Mouse (Mus musculus) myocyte (in vitro differentiated cells): Measurements from ENCODE around the gene Defb20. TPM values are rescaled to one million over a fixed set of nuclear protein-coding genes. Genes with fewer than 3 reads are reported as not detected.
"Not testable (repeated sequence)": the region's sequence is repeated elsewhere in the genome, so short reads cannot be mapped to it uniquely, and the experiment has no call there.

Experiments used
- H3K27me3 ChIP-seq: one replicate; pipeline ENCODE4 v1.6.1; 2011; ENCODE audit not compliant: control insufficient read depth, insufficient read depth, insufficient read length
- H3K36me3 ChIP-seq: one replicate; pipeline ENCODE4 v1.6.1; 2011; ENCODE audit not compliant: control insufficient read depth, insufficient read depth
- H3K4me2 ChIP-seq: one replicate; pipeline ENCODE4 v1.6.1; 2011; ENCODE audit warnings: low read depth, control low read depth
- H3K4me3 ChIP-seq: one replicate; pipeline ENCODE4 v1.5.1; 2011; ENCODE audit warnings: mild to moderate bottlenecking, control low read depth, moderate library complexity
- H3K79me2 ChIP-seq: one replicate; pipeline ENCODE4 v1.6.1; 2011; ENCODE audit not compliant: control insufficient read depth, insufficient read depth
- H3ac ChIP-seq: one replicate; pipeline ENCODE4 v1.6.1; 2011; ENCODE audit not compliant: control insufficient read depth, insufficient read length
- CEBPB ChIP-seq: IDR thresholded peaks from 2 replicates; pipeline ENCODE4 v1.6.1; 2011; ENCODE audit warnings: mild to moderate bottlenecking, moderate library complexity; ENCODE audit not compliant: poor library complexity, insufficient read depth, severe bottlenecking
- E2F4 ChIP-seq: IDR thresholded peaks from one replicate; pipeline ENCODE4 v1.6.1; 2011; ENCODE audit warnings: mild to moderate bottlenecking, control low read depth, moderate library complexity; ENCODE audit not compliant: insufficient read depth
- MAX ChIP-seq: IDR thresholded peaks from one replicate; pipeline ENCODE4 v1.6.1; 2011; ENCODE audit warnings: low read depth, mild to moderate bottlenecking, control low read depth
- MYOD1 ChIP-seq, 3 experiments: IDR thresholded peaks; one replicate each; pipeline ENCODE4 v1.6.1; 2011; ENCODE audit warnings: control low read depth in 2 of 3, low read depth in 2 of 3, mild to moderate bottlenecking in 2 of 3, moderate library complexity in 1 of 3; ENCODE audit not compliant: insufficient read length in 2 of 3, control insufficient read depth in 1 of 3
- MYOG ChIP-seq, 3 experiments: IDR thresholded peaks; one replicate each; pipeline ENCODE4 v1.6.1; 2011; ENCODE audit warnings: control low read depth in 2 of 3, low read depth in 2 of 3, mild to moderate bottlenecking in 2 of 3; ENCODE audit not compliant: insufficient read length in 2 of 3, control insufficient read depth in 1 of 3, insufficient read depth in 1 of 3
- POLR2A ChIP-seq: IDR thresholded peaks from one replicate; pipeline ENCODE4 v1.6.1; 2011; ENCODE audit warnings: low read depth, mild to moderate bottlenecking, control low read depth, moderate library complexity; ENCODE audit not compliant: insufficient read length
- POLR2AphosphoS2 ChIP-seq: IDR thresholded peaks from one replicate; pipeline ENCODE4 v1.6.1; 2011; ENCODE audit warnings: low read depth, control low read depth; ENCODE audit not compliant: insufficient read length
- REST ChIP-seq: IDR thresholded peaks from one replicate; pipeline ENCODE4 v1.6.1; 2011; ENCODE audit warnings: mild to moderate bottlenecking, control low read depth, moderate library complexity; ENCODE audit not compliant: insufficient read depth, insufficient read length
- SRF ChIP-seq: IDR thresholded peaks from one replicate; pipeline ENCODE4 v1.6.1; 2011; ENCODE audit warnings: low read depth; ENCODE audit not compliant: control insufficient read depth, insufficient read length
- TCF12 ChIP-seq: IDR thresholded peaks from one replicate; pipeline ENCODE4 v1.6.1; 2011; ENCODE audit warnings: mild to moderate bottlenecking, control low read depth; ENCODE audit not compliant: poor library complexity, insufficient read depth, severe bottlenecking
- TCF3 ChIP-seq: IDR thresholded peaks from one replicate; pipeline ENCODE4 v1.6.1; 2011; ENCODE audit warnings: low read depth, control low read depth; ENCODE audit not compliant: insufficient read length
- USF1 ChIP-seq: IDR thresholded peaks from one replicate; pipeline ENCODE4 v1.6.1; 2011; ENCODE audit warnings: low read depth, mild to moderate bottlenecking, control low read depth, moderate library complexity
- polyA plus RNA-seq: library from polyadenylated mRNA; unstranded; fragments of >200 nt; fragmentation: generic; extraction: Trizol; gene quantifications from one replicate; pipeline ENCODE4 v1.2.1, GENCODE M21; 2012; ENCODE audit warnings: missing spikeins

Defb20 gene
- polyA plus RNA-seq, result not detected

- no peaks in the 10 kb centered on the region for H3K36me3 ChIP-seq
- H3K4me2 ChIP-seq, result no peak within 1 kb of the TSS
- H3ac ChIP-seq, result no peak within 1 kb of the TSS
- H3K79me2 ChIP-seq, result no peaks in the 10 kb centered on the region
- TF ChIP-seq MYOD1 (IDR thresholded peaks at IDR 0.05; ENCODE audit: control insufficient read depth in 1 of 3, insufficient read length in 2 of 3, low read depth in 2 of 3), result no peak
- no peak for TF ChIP-seq E2F4
- no peak for TF ChIP-seq POLR2AphosphoS2
- TF ChIP-seq MYOG (IDR thresholded peaks at IDR 0.05; ENCODE audit: control insufficient read depth in 1 of 3, insufficient read depth in 1 of 3, insufficient read length in 2 of 3, low read depth in 2 of 3), result no peak
- no peak for TF ChIP-seq TCF12
- no peak within 1 kb of the TSS for H3K4me3 ChIP-seq
- H3K27me3 ChIP-seq, result no peaks in the 10 kb centered on the region
These were observed at the start of gene Defb20 for GRCm38 (mm10) chr2:152476763-152477162. Gene Defb20 (plus strand): TSS chr2:152477063.

GRCm38 (mm10) chr2:152427493-152427892 is 49.4 kb upstream of the Defb20 start:
- H3K79me2 ChIP-seq, result no peaks in the 10 kb centered on the region
- H3K4me3 ChIP-seq, result no peak overlapping the region
- H3K36me3 ChIP-seq, result no peaks in the 10 kb centered on the region
- peaks cover 5% of the 10 kb centered on the region for H3K27me3 ChIP-seq
- H3ac ChIP-seq, result no peak overlapping the region
- H3K4me2 ChIP-seq, result no peak overlapping the region
- TF ChIP-seq USF1 (no peak), POLR2A (no peak)

GRCm38 (mm10) chr2:152428481-152428880 is 48.4 kb upstream of the Defb20 start:
- not testable (repeated sequence) for H3K79me2 ChIP-seq, H3K36me3 ChIP-seq, H3K4me3 ChIP-seq, H3ac ChIP-seq, H3K4me2 ChIP-seq
- peaks cover 11% of the 10 kb centered on the region for H3K27me3 ChIP-seq

GRCm38 (mm10) chr2:152436405-152436901 is 40.4 kb upstream of the Defb20 start:
- Histone ChIP-seq H3ac (no peak overlapping the region), H3K4me3 (no peak overlapping the region), H3K36me3 (no peaks in the 10 kb centered on the region), H3K27me3 (peaks cover 17% of the 10 kb centered on the region), H3K79me2 (no peaks in the 10 kb centered on the region), H3K4me2 (no peak overlapping the region)
- TF ChIP-seq MYOD1 (IDR thresholded peaks at IDR 0.05; ENCODE audit: control insufficient read depth in 1 of 3, insufficient read length in 2 of 3, low read depth in 2 of 3) (no peak), SRF (no peak), USF1 (no peak), MYOG (IDR thresholded peaks at IDR 0.05; ENCODE audit: control insufficient read depth in 1 of 3, insufficient read depth in 1 of 3, insufficient read length in 2 of 3, low read depth in 2 of 3) (no peak), TCF12 (no peak), POLR2A (no peak), MAX (no peak), POLR2AphosphoS2 (no peak), TCF3 (no peak), E2F4 (no peak), CEBPB (no peak)

- H3ac ChIP-seq, result no peak overlapping the region
- H3K79me2 ChIP-seq, result no peaks in the 10 kb centered on the region
- TF ChIP-seq MYOG (IDR thresholded peaks at IDR 0.05; ENCODE audit: control insufficient read depth in 1 of 3, insufficient read depth in 1 of 3, insufficient read length in 2 of 3, low read depth in 2 of 3) (no peak), MAX (no peak), USF1 (no peak), REST (no peak), POLR2AphosphoS2 (no peak), TCF12 (no peak), TCF3 (no peak), MYOD1 (IDR thresholded peaks at IDR 0.05; ENCODE audit: control insufficient read depth in 1 of 3, insufficient read length in 2 of 3, low read depth in 2 of 3) (no peak)
- no peaks in the 10 kb centered on the region for H3K36me3 ChIP-seq
- no peak overlapping the region for H3K4me3 ChIP-seq
- H3K27me3 ChIP-seq, result peaks cover 21% of the 10 kb centered on the region
- H3K4me2 ChIP-seq, result peak overlapping the region; percentile 53
These were observed 39.6 kb upstream of the Defb20 start for GRCm38 (mm10) chr2:152436983-152437860.
